Mouse (Mus musculus): ENCODE results near the gene P2rx7. TPM values are rescaled to one million over a fixed set of nuclear protein-coding genes. Genes with fewer than 3 reads are reported as not detected.
A peak's percentile ranks its signal among the peaks of the same experiment; 100 is the strongest.

The P2rx7 gene
- polyA plus RNA-seq, 1 experiment from 2014 or later, result 1.8 TPM

DNA sequence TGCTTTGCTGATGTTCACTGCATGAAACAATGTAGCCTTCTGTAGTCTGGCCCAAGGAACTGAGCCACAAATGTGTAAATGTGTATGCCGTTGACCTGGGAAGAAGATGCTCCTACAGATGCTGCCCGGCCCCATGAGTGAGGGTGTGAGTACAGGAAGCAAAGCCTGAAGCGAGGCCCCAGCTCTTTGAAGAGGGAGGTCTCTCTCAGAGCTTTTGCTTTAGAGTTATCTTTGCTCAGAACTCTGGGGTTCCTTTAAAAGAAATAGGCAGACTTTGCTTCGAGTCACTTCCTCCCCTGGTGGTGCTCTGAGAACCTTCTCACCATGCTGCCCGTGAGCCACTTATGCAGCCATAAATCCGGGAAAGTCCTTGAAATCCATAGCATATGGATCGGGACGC, 6.4 kb downstream of the P2rx7 start:
- Histone ChIP-seq H3K9ac (ENCODE audit: low read length) (no peak overlapping the region), H3K4me2 (ENCODE audit: low read length) (no peak overlapping the region), H3K27ac (ENCODE audit: low read depth) (no peak overlapping the region), H3K36me3 (ENCODE audit: control insufficient read depth, insufficient read depth, low read length) (no peaks in the 10 kb centered on the region), H3K9me3 (ENCODE audit: control insufficient read depth, low read length) (no peaks in the 10 kb centered on the region), H3K27me3 (replicated peaks; ENCODE audit: control insufficient read depth, insufficient read depth, low read length) (no peaks in the 10 kb centered on the region), H3K4me3 (ENCODE audit: low read depth, low read length) (no peak overlapping the region), H3K4me1 (replicated peaks; ENCODE audit: control insufficient read depth, insufficient read depth, low read length) (peaks cover 12% of the 10 kb centered on the region; the same call in 1 of the 2 replicates)
- no peak for DNase-seq (ENCODE audit: low spot score)
- no peak for ATAC-seq (replicated peaks; ENCODE audit: low FRiP score, low TSS enrichment, low read depth)
- 84% methylated on average over 8 of the region's 8 CpGs for WGBS

DNA sequence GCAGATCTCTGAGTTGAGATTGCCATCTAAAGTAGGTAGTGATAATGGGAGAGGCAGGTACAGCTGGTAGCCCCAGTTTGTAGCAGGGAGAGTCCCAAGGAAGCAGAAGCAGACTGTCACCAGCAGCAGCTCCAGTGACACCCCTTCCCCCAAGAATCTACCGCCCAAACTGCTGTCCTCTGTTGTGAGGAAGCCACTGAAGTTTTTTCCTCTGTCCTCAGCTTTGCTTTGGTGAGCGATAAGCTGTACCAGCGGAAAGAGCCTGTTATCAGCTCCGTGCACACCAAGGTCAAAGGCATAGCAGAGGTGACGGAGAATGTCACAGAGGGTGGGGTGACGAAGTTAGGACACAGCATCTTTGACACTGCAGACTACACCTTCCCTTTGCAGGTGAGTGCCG, 8.8 kb downstream of the P2rx7 start:
- no peak overlapping the region for H3K27ac ChIP-seq (ENCODE audit: low read depth)
- H3K9me3 ChIP-seq (ENCODE audit: control insufficient read depth, low read length), result no peaks in the 10 kb centered on the region
- WGBS, result 64% methylated on average over 7 of the region's 7 CpGs
- no peaks in the 10 kb centered on the region for H3K27me3 ChIP-seq (replicated peaks; ENCODE audit: control insufficient read depth, insufficient read depth, low read length)
- no peak overlapping the region for H3K9ac ChIP-seq (ENCODE audit: low read length)
- no peaks in the 10 kb centered on the region for H3K36me3 ChIP-seq (ENCODE audit: control insufficient read depth, insufficient read depth, low read length)
- H3K4me2 ChIP-seq (ENCODE audit: low read length), result no peak overlapping the region
- DNase-seq (ENCODE audit: low spot score), result no peak
- ATAC-seq (replicated peaks; ENCODE audit: low FRiP score, low TSS enrichment, low read depth), result no peak
- no peak overlapping the region for H3K4me3 ChIP-seq (ENCODE audit: low read depth, low read length)
- H3K4me1 ChIP-seq (replicated peaks; ENCODE audit: control insufficient read depth, insufficient read depth, low read length), result peaks cover 12% of the 10 kb centered on the region; the same call in 1 of the 2 replicates

DNA sequence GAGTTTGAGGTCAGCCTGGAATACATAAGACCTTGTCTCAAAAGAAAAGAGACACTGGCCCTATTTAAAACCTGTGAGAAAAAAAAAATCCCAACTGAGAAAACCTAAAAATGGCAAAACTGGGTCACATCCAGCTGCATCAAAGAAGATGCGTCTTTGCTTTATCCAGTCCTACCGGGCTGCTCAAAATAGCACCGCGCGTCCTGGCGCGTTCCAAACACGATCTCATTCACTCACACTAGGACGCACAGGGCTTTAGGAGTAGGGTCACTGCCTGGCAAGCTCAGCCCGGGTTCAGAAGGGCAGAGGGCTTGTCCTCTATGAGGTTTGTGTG, 9.4 kb downstream of the P2rx7 start:
- no peak for DNase-seq (ENCODE audit: low spot score)
- no peak overlapping the region for H3K9ac ChIP-seq (ENCODE audit: low read length)
- no peaks in the 10 kb centered on the region for H3K9me3 ChIP-seq (ENCODE audit: control insufficient read depth, low read length)
- H3K4me3 ChIP-seq (ENCODE audit: low read depth, low read length), result no peak overlapping the region
- H3K36me3 ChIP-seq (ENCODE audit: control insufficient read depth, insufficient read depth, low read length), result no peaks in the 10 kb centered on the region
- no peak overlapping the region for H3K4me2 ChIP-seq (ENCODE audit: low read length)
- no peak for ATAC-seq (replicated peaks; ENCODE audit: low FRiP score, low TSS enrichment, low read depth)
- no peak overlapping the region for H3K27ac ChIP-seq (ENCODE audit: low read depth)
- 76% methylated on average over 10 of the region's 10 CpGs for WGBS
- peaks cover 12% of the 10 kb centered on the region; the same call in 1 of the 2 replicates for H3K4me1 ChIP-seq (replicated peaks; ENCODE audit: control insufficient read depth, insufficient read depth, low read length)
- H3K27me3 ChIP-seq (replicated peaks; ENCODE audit: control insufficient read depth, insufficient read depth, low read length), result no peaks in the 10 kb centered on the region

DNA sequence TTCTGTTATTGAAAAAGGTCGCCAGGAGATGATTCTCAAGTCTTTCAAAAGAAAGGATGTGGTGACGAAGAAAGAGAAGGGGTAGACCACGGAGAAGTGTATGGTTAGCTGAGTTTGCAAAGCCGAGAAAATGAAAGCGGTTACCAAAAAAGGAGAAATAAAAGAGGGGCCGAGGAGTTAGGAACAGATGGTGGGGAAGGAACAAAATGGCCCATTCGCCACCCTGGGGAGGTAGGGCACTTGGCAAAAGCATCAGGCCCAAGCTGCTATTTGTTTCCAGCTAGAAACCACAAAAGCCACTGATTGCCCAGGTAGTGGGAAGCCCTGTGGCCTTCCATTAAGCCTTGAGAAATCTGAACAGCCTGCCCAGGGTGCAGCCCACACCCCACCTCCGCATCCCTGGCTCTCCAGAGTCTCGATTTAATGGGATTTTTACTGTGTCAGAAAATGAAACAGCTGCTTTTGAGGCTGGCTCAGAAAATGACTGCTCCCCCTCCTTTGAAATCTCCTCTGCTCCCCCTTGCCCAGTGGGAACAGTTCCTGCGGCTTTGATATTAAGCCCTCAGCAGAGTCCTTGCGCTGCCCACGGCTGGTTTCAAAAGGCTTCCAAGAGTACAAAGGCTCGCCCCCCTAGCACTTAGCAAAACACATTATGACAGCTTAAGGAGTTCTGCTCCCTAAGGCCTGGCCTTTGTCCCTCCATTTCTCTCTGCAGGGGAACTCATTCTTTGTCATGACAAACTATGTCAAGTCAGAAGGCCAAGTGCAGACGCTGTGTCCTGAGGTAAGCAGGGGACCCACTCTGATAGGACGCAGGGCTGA, 9.9 kb downstream of the P2rx7 start:
- WGBS, result 56% methylated on average over 15 of the region's 15 CpGs
- Histone ChIP-seq H3K4me3 (ENCODE audit: low read depth, low read length) (no peak overlapping the region), H3K9me3 (ENCODE audit: control insufficient read depth, low read length) (no peaks in the 10 kb centered on the region), H3K4me1 (replicated peaks; ENCODE audit: control insufficient read depth, insufficient read depth, low read length) (peaks cover 12% of the 10 kb centered on the region; the same call in 1 of the 2 replicates), H3K9ac (ENCODE audit: low read length) (no peak overlapping the region), H3K4me2 (ENCODE audit: low read length) (no peak overlapping the region), H3K36me3 (ENCODE audit: control insufficient read depth, insufficient read depth, low read length) (no peaks in the 10 kb centered on the region), H3K27me3 (replicated peaks; ENCODE audit: control insufficient read depth, insufficient read depth, low read length) (no peaks in the 10 kb centered on the region), H3K27ac (ENCODE audit: low read depth) (peak overlapping the region; percentile 41; the same call in 1 of the 2 replicates)
- DNase-seq (ENCODE audit: low spot score), result no peak
- ATAC-seq (replicated peaks; ENCODE audit: low FRiP score, low TSS enrichment, low read depth), result no peak

DNA sequence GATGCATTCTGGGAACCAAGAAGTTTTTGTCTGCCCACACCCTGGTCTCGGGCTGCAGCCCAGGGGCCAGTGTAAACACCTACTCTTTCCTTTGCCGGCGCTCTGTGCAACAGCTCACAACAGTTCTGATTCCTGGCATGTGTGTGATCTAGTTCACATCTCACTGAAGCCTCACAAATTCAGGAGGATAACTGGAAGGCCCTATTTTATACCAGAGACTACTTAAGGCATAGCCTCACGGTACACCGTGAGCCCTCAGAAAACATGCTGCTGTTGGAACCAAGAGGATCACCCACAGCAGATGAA, 10.5 kb downstream of the P2rx7 start:
- WGBS, result 43% methylated on average over 5 of the region's 5 CpGs
- Histone ChIP-seq H3K27me3 (replicated peaks; ENCODE audit: control insufficient read depth, insufficient read depth, low read length) (no peaks in the 10 kb centered on the region), H3K9ac (ENCODE audit: low read length) (no peak overlapping the region), H3K9me3 (ENCODE audit: control insufficient read depth, low read length) (no peaks in the 10 kb centered on the region), H3K4me3 (ENCODE audit: low read depth, low read length) (no peak overlapping the region), H3K27ac (ENCODE audit: low read depth) (peak overlapping the region; percentile 41; the same call in 1 of the 2 replicates), H3K36me3 (ENCODE audit: control insufficient read depth, insufficient read depth, low read length) (no peaks in the 10 kb centered on the region), H3K4me2 (ENCODE audit: low read length) (no peak overlapping the region), H3K4me1 (replicated peaks; ENCODE audit: control insufficient read depth, insufficient read depth, low read length) (peaks cover 12% of the 10 kb centered on the region; the same call in 1 of the 2 replicates)
- ATAC-seq (replicated peaks; ENCODE audit: low FRiP score, low TSS enrichment, low read depth) (no peak), DNase-seq (ENCODE audit: low spot score) (no peak)

- DNase-seq (ENCODE audit: low spot score) (no peak), ATAC-seq (replicated peaks; ENCODE audit: low FRiP score, low TSS enrichment, low read depth) (no peak)
- Histone ChIP-seq H3K4me1 (replicated peaks; ENCODE audit: control insufficient read depth, insufficient read depth, low read length) (peaks cover 12% of the 10 kb centered on the region; the same call in 1 of the 2 replicates), H3K4me2 (ENCODE audit: low read length) (no peak overlapping the region), H3K4me3 (ENCODE audit: low read depth, low read length) (no peak overlapping the region), H3K9me3 (ENCODE audit: control insufficient read depth, low read length) (no peaks in the 10 kb centered on the region), H3K9ac (ENCODE audit: low read length) (no peak overlapping the region), H3K36me3 (ENCODE audit: control insufficient read depth, insufficient read depth, low read length) (no peaks in the 10 kb centered on the region), H3K27me3 (replicated peaks; ENCODE audit: control insufficient read depth, insufficient read depth, low read length) (no peaks in the 10 kb centered on the region), H3K27ac (ENCODE audit: low read depth) (no peak overlapping the region)
- WGBS, result 80% methylated on average over 12 of the region's 12 CpGs
These were observed 13.1 kb downstream of the P2rx7 start for GRCm38 (mm10) chr5:122656808-122657207.

- Histone ChIP-seq H3K9me3 (ENCODE audit: control insufficient read depth, low read length) (no peaks in the 10 kb centered on the region), H3K4me2 (ENCODE audit: low read length) (no peak overlapping the region), H3K27ac (ENCODE audit: low read depth) (no peak overlapping the region), H3K27me3 (replicated peaks; ENCODE audit: control insufficient read depth, insufficient read depth, low read length) (no peaks in the 10 kb centered on the region), H3K4me1 (replicated peaks; ENCODE audit: control insufficient read depth, insufficient read depth, low read length) (no peaks in the 10 kb centered on the region), H3K4me3 (ENCODE audit: low read depth, low read length) (no peak overlapping the region), H3K9ac (ENCODE audit: low read length) (no peak overlapping the region), H3K36me3 (ENCODE audit: control insufficient read depth, insufficient read depth, low read length) (no peaks in the 10 kb centered on the region)
- 93% methylated on average over 6 of the region's 6 CpGs for WGBS
- DNase-seq (ENCODE audit: low spot score) (no peak), ATAC-seq (replicated peaks; ENCODE audit: low FRiP score, low TSS enrichment, low read depth) (no peak)
These were observed 18.8 kb downstream of the P2rx7 start for GRCm38 (mm10) chr5:122662501-122662900.

DNA sequence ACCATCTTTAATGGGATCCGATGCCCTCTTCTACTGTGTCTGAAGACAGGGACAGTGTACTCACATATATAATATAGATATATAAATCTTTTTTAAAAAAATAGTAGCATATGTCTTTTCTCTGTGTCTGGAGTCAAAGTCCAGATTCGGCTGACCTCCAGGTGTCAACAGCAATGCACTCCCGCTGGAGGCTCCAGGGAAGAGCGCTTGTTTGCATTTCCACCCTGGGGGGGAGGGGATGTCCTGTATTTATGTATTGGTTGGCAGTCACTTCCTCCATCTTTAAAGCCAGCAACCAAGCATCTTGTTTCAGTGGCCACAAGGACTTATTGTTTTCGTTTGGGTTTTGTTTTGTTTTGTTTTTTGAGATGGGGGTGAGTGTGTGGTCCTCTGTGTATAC, 21.3 kb downstream of the P2rx7 start:
- H3K4me1 ChIP-seq (replicated peaks; ENCODE audit: control insufficient read depth, insufficient read depth, low read length), result peaks cover 4% of the 10 kb centered on the region; the same call in 1 of the 2 replicates
- no peak for DNase-seq (ENCODE audit: low spot score)
- no peaks in the 10 kb centered on the region for H3K36me3 ChIP-seq (ENCODE audit: control insufficient read depth, insufficient read depth, low read length)
- H3K27ac ChIP-seq (ENCODE audit: low read depth), result no peak overlapping the region
- no peak for ATAC-seq (replicated peaks; ENCODE audit: low FRiP score, low TSS enrichment, low read depth)
- H3K4me2 ChIP-seq (ENCODE audit: low read length), result no peak overlapping the region
- no peaks in the 10 kb centered on the region for H3K9me3 ChIP-seq (ENCODE audit: control insufficient read depth, low read length)
- WGBS, result 55% methylated on average over 5 of the region's 5 CpGs
- H3K9ac ChIP-seq (ENCODE audit: low read length), result no peak overlapping the region
- no peaks in the 10 kb centered on the region for H3K27me3 ChIP-seq (replicated peaks; ENCODE audit: control insufficient read depth, insufficient read depth, low read length)
- no peak overlapping the region for H3K4me3 ChIP-seq (ENCODE audit: low read depth, low read length)

All from intestine, embryonic 14.5 days (tissue).